Mouse (Mus musculus) naive thymus-derived CD4-positive, alpha-beta T cell, adult 2 months (primary cell): ENCODE measurements around the gene Otud7b.
"Not testable (repeated sequence)": the region's sequence is repeated elsewhere in the genome, so short reads cannot be mapped to it uniquely, and the experiment has no call there.

Experiments
- DNase-seq: peaks from one replicate; pipeline ENCODE4 v3.0.0-alpha.2; 2011; ENCODE audit warnings: low read depth

Otud7b gene

DNA sequence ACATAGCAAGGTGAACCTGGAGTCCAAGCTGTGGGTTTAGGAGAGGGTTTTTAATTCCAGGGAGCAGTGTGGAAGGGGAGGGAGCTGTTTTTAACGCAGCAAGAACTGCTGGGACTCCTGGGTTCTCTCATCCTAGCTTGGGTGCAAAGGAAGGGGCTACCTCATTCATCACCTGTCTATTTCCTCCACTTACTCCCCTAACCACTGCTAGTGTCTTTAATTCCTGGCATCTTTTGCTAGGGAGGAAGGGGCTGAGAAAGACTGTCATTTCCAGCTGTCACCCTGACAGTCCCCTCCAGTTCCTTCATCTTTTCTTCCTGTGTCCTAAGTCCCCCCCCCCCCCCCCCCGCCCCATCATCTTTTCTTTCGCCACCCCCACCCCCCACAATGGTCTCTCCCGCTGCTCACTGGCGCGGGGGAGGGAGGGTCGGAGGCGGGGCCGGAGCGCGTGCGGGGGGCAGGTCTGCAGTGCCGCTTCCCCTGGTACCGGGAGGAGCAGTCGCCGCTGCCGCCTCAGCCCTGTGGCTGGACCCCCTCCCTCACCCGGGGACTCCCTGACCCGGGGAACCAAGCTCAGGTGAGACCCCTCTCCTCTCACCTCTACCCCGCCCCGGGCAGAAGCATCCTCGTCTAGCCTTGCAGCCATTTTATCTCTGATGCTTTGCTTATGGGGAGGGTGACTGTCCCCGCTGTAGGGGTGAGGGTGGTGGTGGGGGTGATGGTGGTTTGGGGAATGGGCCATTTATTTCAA, 76.6 kb downstream of the Otud7b start, which contains the start of gene Sv2a:
Gene Sv2a, plus strand, starts transcription at position 425 of the 751 bp plus-strand sequence.
- DNase-seq: peak; percentile 72

GRCm38 (mm10) chr3:96181510-96182381, 77.4 kb downstream of the Otud7b start:
- DNase-seq: no peak

DNA sequence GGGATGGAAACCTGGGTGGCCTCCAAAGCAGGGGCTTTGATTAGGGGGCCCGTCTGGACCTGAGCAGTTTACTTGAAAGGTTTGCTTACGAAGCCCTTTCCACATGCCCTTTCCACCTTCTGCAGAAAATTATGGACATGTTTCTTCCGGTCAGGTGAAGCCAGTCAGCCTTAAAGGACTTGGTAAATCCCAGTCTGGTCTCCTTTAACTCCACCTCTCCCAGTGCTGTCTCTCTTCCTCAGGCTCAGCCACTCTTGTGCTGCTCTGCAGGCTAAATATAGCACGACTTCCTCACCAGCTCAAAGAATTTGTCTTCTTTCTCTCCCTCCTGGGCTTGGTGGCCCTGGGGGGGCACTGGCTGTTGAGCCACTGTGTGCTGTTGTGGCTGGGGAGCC, 78.1 kb downstream of the Otud7b start:
- DNase-seq: no peak

GRCm38 (mm10) chr3:96192977-96193376, 88.7 kb downstream of the Otud7b start:
- DNase-seq: no peak

DNA sequence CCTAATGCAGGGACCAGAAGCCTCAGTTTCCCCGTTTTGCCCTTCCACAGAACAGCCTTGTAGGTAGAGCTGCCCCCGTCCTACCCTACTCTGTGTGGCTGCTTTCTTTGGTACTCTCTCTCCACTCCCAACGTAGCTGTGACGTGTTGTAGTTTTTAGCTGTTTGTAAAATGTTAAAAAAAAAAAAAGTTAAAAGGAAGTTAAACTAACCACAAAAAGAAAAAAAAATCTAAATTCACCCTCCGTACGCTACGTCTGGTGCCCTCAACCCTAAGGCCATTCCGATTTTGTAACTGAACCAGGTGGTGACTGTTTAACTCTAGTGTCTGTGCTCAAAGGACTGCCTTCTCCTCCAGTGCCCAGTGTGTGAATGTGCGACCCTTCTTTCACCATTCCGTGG, 90.6 kb downstream of the Otud7b start:
- peak; percentile 65 for DNase-seq

- peak; percentile 33 for DNase-seq
Observed at GRCm38 (mm10) chr3:96195616-96196313, 91.4 kb downstream of the Otud7b start.

DNA sequence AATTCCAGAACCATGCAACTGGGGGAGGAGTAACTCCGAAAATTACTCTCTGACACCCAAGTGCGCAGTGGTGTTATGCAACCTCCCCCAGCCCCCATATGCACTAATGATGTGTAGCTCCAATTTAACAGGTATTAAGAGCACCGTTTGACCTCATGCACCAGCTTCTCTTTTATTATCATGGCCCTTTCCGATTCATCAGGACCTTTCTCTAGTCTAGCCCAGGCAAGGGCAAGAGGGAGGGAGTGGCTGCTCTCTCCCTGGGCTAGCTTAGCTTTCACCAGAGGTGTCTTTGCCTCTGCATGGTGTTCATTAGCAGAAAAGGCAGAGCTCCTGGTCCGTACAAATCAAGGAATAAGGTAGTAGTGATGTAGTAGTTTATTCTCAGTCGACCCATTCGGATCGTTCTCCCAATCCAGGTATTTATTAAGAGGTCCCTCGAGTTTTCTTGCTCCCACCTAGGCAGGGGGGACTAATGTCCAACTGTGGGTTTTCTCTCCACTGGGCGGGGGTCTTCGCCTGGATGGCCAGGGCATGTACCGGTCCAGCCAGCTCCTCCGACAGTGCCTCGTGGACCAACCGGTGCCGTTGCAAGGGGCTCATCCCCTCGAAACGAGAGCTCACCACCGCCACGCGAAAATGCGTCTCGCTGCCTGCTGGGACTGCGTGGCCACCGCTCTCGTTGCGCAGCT, 92.3 kb downstream of the Otud7b start:
- peak; percentile 30 for DNase-seq

GRCm38 (mm10) chr3:96197129-96197749, 92.9 kb downstream of the Otud7b start:
- peak; percentile 90 for DNase-seq

DNA sequence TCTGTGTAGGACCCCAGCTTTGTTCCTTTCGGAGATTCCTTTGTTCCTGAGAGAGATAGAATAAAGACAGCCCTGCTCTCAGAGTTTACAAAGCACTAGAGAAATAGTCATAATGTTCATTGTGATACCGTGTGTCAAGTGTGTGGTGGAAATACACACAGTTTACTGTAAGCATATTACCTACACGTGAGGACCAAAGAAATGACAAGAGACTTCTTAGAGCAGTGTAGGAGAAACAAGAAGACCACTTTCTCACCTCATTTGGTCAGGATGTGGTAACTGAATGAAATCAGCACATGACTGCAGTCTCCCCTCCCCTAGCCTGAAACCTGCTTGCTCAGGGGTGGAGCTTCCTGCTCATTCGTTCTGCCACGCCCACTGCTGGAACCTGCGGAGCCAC, 93.9 kb downstream of the Otud7b start:
- peak; percentile 91 for DNase-seq

DNA sequence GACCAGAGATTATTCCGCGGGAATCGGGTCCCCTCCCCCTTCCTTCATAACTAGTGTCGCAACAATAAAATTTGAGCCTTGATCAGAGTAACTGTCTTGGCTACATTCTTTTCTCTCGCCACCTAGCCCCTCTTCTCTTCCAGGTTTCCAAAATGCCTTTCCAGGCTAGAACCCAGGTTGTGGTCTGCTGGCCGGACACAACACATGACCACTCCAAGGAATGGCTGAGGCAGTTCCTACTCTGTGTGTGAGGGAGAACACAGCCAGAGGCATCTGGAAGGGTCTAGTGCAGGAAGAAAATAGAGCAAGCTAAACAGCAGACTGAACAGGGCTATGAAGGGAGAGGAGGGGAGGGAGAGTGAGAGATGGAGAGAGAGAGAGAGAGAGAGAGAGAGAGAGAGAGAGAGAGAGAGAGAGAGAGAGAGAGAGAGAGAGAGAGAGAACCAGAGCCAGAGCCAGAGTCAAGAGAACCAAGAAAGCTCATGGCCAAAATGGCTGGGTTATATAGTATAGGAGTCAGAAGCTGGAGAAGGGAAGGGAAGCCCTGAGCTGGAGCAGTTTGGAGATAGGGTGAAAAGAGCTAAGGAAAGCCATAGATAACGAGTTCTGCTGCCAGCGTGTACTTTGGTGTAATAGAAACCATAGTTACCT, 94.4 kb downstream of the Otud7b start:
- DNase-seq: not testable (repeated sequence)

DNA sequence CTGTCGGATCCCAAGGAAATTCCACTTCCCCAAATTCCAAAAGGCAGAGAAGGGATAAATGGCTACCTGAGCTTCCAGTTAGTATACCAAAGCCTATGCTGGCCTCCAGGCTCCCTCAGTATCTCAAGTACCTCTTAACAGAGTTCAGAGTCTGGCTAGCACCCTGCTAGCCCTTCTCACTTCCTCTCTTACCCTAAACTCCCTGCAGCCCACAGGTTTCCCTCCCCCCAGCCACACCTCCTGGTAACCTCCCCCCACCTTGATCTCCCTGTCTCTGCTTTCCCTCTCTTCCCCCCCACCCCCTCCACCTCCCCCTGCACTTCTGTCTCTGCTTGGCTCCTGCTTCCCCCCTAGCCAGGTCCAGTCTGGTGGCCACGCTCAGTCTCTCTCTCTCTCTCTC, 95.4 kb downstream of the Otud7b start:
- no peak for DNase-seq

DNA sequence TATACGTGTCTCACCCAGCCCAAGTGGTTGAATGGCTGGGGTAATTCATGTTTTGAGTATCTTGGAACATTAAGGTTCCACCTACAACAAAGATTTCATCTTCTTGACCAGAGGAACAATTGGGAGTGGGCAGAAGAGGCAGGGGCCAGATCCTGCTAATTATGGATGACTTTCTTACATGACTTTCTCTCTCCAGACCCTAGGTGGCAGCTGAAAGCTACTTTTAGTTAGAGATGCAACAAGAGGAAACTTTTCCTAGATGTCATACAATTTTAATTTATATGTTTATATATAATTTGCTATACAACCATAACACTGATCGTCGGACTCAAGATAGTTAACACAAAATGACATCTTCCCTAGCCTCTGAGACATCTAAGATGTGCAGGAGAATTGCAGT, 103.5 kb downstream of the Otud7b start:
- DNase-seq: peak; percentile 21

- DNase-seq: no peak
Observed at GRCm38 (mm10) chr3:96209242-96209641, 104.9 kb downstream of the Otud7b start.
